Mouse (Mus musculus): ENCODE measurements around the gene Ly75. TPM values are rescaled to one million over a fixed set of nuclear protein-coding genes. Genes with fewer than 3 reads are reported as not detected.

The Ly75 gene
- total and polyA plus RNA-seq, 3 experiments, result 0.15 to 16.0 (median 12.5) TPM

DNA sequence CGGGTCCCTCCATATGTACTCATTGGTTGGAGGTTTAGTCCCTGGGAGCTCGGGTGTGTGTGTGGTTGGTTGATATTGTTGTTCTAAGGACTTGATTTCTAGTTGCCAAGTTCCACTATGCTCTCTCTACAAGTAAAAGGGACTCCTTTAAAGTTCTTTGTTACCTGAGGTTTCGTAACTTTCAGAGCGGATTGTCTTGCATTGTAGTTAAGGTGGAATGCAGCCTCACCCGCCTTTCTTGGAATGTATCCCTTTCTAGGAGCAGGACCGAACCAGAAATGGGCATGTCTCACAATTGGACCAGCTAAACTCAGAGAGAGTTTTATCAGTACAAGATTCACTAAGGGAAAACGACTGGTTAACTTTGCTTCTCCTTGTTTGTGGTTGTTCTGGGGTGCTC, 28.1 kb upstream of the Ly75 start:
- Histone ChIP-seq H3K4me1 (ENCODE audit: insufficient read depth, low read depth, low read length) (peaks cover under 1% of the 10 kb centered on the region; the same call in 1 of the 2 replicates), H3K4me3 (ENCODE audit: low read depth, low read length) (no peak overlapping the region), H3K36me3 (replicated peaks) (no peaks in the 10 kb centered on the region), H3K27me3 (ENCODE audit: insufficient read depth, low read length) (peaks cover 9% of the 10 kb centered on the region), H3K9me3 (replicated peaks) (no peaks in the 10 kb centered on the region)
- TF ChIP-seq POLR2AphosphoS5 (IDR thresholded peaks at IDR 0.05; ENCODE audit: insufficient replicate concordance, low read depth, low read length), result no peak
- TF ChIP-seq TAL1 (conservative IDR thresholded peaks at IDR 0.05; ENCODE audit: low read depth, low read length), result no peak
- TF ChIP-seq CTCF (IDR thresholded peaks at IDR 0.05; ENCODE audit: low read depth, low read length), result no peak
- TF ChIP-seq GATA2 (IDR thresholded peaks at IDR 0.05; ENCODE audit: borderline replicate concordance, low read depth, low read length), result no peak
- no peak for TF ChIP-seq GATA1 (IDR thresholded peaks at IDR 0.05; ENCODE audit: borderline replicate concordance, low read length)
- ATAC-seq (ENCODE audit: extremely low read depth, insufficient number of reproducible peaks, low FRiP score, poor library complexity, severe bottlenecking) (no peak), DNase-seq (ENCODE audit: low spot score) (no peak)

DNA sequence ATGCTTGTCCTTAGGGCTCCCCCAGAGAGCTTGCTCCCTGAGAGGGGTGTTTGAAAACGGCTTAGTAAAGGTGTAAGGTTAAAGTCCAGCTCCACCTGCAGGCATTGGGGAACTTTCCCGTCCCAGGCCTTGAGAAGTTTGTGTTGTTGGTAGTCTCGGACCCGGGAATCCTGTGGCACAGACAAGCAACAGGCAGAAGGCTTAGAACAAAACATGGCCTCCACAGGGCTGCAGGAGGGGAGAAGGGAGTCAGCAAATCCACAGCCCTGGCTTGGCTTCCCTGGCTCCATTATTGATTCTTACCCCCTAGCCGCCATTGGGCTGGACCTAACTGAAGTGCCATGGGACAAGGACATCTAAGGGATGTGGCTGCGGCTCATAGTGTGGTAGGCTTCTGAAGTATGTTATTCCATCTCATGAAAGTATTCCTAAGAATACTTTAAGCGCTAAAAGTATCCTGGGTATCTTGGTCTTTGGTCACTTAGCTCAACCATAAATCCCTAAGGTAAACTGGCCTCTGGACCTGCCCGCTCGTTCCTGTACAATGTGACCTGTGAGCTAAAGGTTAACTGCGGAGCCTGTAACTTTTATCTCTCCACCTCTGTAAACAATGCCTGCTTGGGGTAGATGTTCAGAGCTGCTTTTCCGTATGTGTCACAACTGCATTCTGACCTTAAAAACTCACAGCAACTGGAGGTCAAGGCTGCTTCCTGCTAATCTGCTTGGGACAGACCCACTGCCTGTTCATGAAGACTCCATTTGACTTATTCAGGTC, 27.1 kb upstream of the Ly75 start:
- H3K4me3 ChIP-seq (ENCODE audit: low read depth, low read length), result no peak overlapping the region
- H3K36me3 ChIP-seq (replicated peaks), result no peaks in the 10 kb centered on the region
- TF ChIP-seq GATA1 (IDR thresholded peaks at IDR 0.05; ENCODE audit: borderline replicate concordance, low read length) (no peak), TAL1 (conservative IDR thresholded peaks at IDR 0.05; ENCODE audit: low read depth, low read length) (no peak), POLR2AphosphoS5 (IDR thresholded peaks at IDR 0.05; ENCODE audit: insufficient replicate concordance, low read depth, low read length) (no peak), GATA2 (IDR thresholded peaks at IDR 0.05; ENCODE audit: borderline replicate concordance, low read depth, low read length) (no peak), CTCF (IDR thresholded peaks at IDR 0.05; ENCODE audit: low read depth, low read length) (no peak)
- H3K4me1 ChIP-seq (ENCODE audit: insufficient read depth, low read depth, low read length), result peaks cover 9% of the 10 kb centered on the region
- H3K9me3 ChIP-seq (replicated peaks), result no peaks in the 10 kb centered on the region
- ATAC-seq (ENCODE audit: extremely low read depth, insufficient number of reproducible peaks, low FRiP score, poor library complexity, severe bottlenecking), result no peak
- no peak for DNase-seq (ENCODE audit: low spot score)
- peaks cover 7% of the 10 kb centered on the region; the same call in 1 of the 2 replicates for H3K27me3 ChIP-seq (ENCODE audit: insufficient read depth, low read length)

- Histone ChIP-seq H3K36me3 (replicated peaks) (no peaks in the 10 kb centered on the region), H3K4me3 (ENCODE audit: low read depth, low read length) (no peak overlapping the region), H3K4me1 (ENCODE audit: insufficient read depth, low read depth, low read length) (peaks cover 19% of the 10 kb centered on the region), H3K27me3 (ENCODE audit: insufficient read depth, low read length) (peaks cover 7% of the 10 kb centered on the region; the same call in 1 of the 2 replicates), H3K9me3 (replicated peaks) (no peaks in the 10 kb centered on the region)
- no peak for TF ChIP-seq POLR2AphosphoS5 (IDR thresholded peaks at IDR 0.05; ENCODE audit: insufficient replicate concordance, low read depth, low read length)
- TF ChIP-seq CTCF (IDR thresholded peaks at IDR 0.05; ENCODE audit: low read depth, low read length), result no peak
- TF ChIP-seq GATA2 (IDR thresholded peaks at IDR 0.05; ENCODE audit: borderline replicate concordance, low read depth, low read length), result no peak
- no peak for TF ChIP-seq TAL1 (conservative IDR thresholded peaks at IDR 0.05; ENCODE audit: low read depth, low read length)
- TF ChIP-seq GATA1 (IDR thresholded peaks at IDR 0.05; ENCODE audit: borderline replicate concordance, low read length), result no peak
- ATAC-seq (ENCODE audit: extremely low read depth, insufficient number of reproducible peaks, low FRiP score, poor library complexity, severe bottlenecking) (no peak), DNase-seq (ENCODE audit: low spot score) (no peak)
These were observed 26.1 kb upstream of the Ly75 start for GRCm38 (mm10) chr2:60409194-60409593.

DNA sequence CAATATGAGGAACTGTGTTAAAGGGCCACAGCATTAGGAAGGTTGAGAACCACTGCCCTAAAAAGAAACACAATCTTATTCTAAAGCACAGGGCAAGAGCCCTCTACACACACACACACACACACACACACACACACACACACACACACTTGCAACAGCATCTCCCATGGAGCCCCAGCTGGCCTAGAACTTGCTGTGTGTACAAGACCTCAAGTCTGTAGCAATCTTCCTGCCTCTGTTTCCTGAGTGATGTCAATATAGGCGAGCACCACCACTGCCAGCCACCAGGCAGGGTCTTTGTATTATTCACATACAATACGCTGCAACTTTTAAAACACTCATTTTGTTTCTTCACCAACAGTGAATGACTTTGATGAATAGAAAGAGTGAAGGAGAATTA, 24.3 kb upstream of the Ly75 start:
- TF ChIP-seq GATA1 (IDR thresholded peaks at IDR 0.05; ENCODE audit: borderline replicate concordance, low read length) (no peak), TAL1 (conservative IDR thresholded peaks at IDR 0.05; ENCODE audit: low read depth, low read length) (no peak), CTCF (IDR thresholded peaks at IDR 0.05; ENCODE audit: low read depth, low read length) (no peak), GATA2 (IDR thresholded peaks at IDR 0.05; ENCODE audit: borderline replicate concordance, low read depth, low read length) (no peak)
- Histone ChIP-seq H3K4me1 (ENCODE audit: insufficient read depth, low read depth, low read length) (peaks cover 19% of the 10 kb centered on the region), H3K36me3 (replicated peaks) (no peaks in the 10 kb centered on the region), H3K4me3 (ENCODE audit: low read depth, low read length) (no peak overlapping the region), H3K27me3 (ENCODE audit: insufficient read depth, low read length) (peaks cover 5% of the 10 kb centered on the region; the same call in 1 of the 2 replicates), H3K9me3 (replicated peaks) (no peaks in the 10 kb centered on the region)
- DNase-seq (ENCODE audit: low spot score) (no peak), ATAC-seq (ENCODE audit: extremely low read depth, insufficient number of reproducible peaks, low FRiP score, poor library complexity, severe bottlenecking) (no peak)

DNA sequence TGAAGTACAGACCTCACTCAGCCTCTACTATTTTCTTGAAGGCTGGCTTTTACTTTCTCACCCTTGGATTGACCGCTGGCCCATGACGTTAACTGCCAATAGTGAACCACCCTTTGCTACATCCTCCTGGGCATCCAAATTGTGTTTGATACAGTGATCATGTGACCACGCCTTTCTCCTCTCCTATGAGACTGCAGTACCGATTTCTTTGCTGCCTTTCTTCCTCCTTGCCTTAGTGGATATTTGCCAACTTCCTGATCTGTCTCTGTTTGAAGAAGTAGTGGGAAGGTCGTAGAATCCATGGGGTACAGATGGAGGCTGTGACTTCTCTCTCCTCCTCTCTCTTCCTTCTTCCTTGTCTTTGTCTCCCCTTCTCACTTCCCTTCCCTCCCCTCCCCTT, 22.3 kb upstream of the Ly75 start:
- no peak for ATAC-seq (ENCODE audit: extremely low read depth, insufficient number of reproducible peaks, low FRiP score, poor library complexity, severe bottlenecking)
- TF ChIP-seq GATA1 (IDR thresholded peaks at IDR 0.05; ENCODE audit: borderline replicate concordance, low read length) (no peak), GATA2 (IDR thresholded peaks at IDR 0.05; ENCODE audit: borderline replicate concordance, low read depth, low read length) (no peak), CTCF (IDR thresholded peaks at IDR 0.05; ENCODE audit: low read depth, low read length) (no peak), TAL1 (conservative IDR thresholded peaks at IDR 0.05; ENCODE audit: low read depth, low read length) (no peak), POLR2AphosphoS5 (IDR thresholded peaks at IDR 0.05; ENCODE audit: insufficient replicate concordance, low read depth, low read length) (no peak)
- H3K27me3 ChIP-seq (ENCODE audit: insufficient read depth, low read length), result peaks cover 12% of the 10 kb centered on the region
- H3K9me3 ChIP-seq (replicated peaks), result no peaks in the 10 kb centered on the region
- no peaks in the 10 kb centered on the region for H3K36me3 ChIP-seq (replicated peaks)
- DNase-seq (ENCODE audit: low spot score), result no peak
- H3K4me3 ChIP-seq (ENCODE audit: low read depth, low read length), result no peak overlapping the region
- H3K4me1 ChIP-seq (ENCODE audit: insufficient read depth, low read depth, low read length), result peaks cover 19% of the 10 kb centered on the region

DNA sequence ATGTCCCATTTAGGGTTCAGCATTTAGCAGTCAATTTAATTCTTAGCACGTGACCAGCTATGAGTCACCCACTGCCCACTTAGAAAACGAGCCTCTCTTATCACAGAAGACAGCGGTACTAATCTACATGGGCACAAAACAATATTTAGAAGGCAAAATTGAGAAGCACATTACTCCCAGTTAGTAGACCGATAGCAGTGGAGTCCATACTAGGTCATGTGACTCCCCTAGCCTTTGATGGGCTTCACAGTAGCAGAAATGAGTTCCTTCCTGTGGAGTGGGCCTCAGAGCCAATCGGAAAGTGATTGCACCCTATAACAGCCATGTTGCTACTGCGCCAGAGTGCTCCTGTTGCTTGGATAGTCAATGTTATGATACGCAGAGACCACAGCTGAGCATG, 21.7 kb upstream of the Ly75 start:
- DNase-seq (ENCODE audit: low spot score) (peak; percentile 16), ATAC-seq (ENCODE audit: extremely low read depth, insufficient number of reproducible peaks, low FRiP score, poor library complexity, severe bottlenecking) (peak; percentile 88)
- no peaks in the 10 kb centered on the region for H3K9me3 ChIP-seq (replicated peaks)
- H3K27me3 ChIP-seq (ENCODE audit: insufficient read depth, low read length), result peaks cover 12% of the 10 kb centered on the region
- H3K36me3 ChIP-seq (replicated peaks), result no peaks in the 10 kb centered on the region
- no peak overlapping the region for H3K4me3 ChIP-seq (ENCODE audit: low read depth, low read length)
- TF ChIP-seq GATA2 (IDR thresholded peaks at IDR 0.05; ENCODE audit: borderline replicate concordance, low read depth, low read length) (no peak), TAL1 (conservative IDR thresholded peaks at IDR 0.05; ENCODE audit: low read depth, low read length) (no peak)
- peaks cover 19% of the 10 kb centered on the region for H3K4me1 ChIP-seq (ENCODE audit: insufficient read depth, low read depth, low read length)
